Mouse (Mus musculus): ENCODE data around the gene Gm43552.
"Not testable (repeated sequence)": the region's sequence is repeated elsewhere in the genome, so short reads cannot be mapped to it uniquely, and the experiment has no call there.

Gm43552 gene

DNA sequence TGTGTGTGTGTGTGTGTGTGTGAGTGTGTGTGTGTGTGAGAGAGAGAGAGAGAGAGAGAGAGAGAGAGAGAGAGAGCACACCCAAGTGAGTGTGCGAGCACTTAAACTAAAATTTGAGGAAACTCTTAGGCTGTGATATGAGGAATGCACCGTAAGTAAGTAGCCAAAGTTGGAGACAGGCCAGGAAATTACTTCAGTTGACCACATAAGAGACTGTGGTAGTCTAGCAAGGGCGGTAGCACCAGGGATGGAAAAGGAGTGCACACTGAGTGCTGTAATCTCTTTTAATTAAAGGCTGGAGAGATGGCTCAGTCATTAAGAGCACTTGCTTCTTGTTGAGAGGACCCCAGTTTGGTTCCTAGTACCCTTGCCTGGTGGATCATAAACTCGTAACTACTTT lies 2.8 kb downstream of the Gm43552 start:
- DNase-seq: no peak

DNA sequence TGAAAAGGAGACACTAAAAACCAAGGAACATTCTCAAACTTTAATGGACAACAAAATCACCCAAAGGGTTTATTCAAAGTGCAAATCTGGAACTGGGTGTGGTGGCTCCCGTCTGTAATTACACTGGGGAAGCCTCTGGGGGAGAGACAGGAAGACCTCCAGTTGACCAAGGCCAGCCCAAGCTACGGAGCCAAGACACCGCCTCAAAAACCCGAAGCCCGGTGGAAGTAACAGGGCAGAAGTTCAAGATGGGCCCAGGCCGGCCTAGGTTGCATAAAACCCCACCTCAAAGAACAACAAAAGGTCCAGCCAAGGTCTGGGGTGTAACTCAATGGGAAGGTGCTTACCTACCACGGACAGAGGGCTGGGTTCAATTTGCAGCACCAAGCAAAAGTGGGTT lies 3.9 kb downstream of the Gm43552 start:
- DNase-seq: no peak

DNA sequence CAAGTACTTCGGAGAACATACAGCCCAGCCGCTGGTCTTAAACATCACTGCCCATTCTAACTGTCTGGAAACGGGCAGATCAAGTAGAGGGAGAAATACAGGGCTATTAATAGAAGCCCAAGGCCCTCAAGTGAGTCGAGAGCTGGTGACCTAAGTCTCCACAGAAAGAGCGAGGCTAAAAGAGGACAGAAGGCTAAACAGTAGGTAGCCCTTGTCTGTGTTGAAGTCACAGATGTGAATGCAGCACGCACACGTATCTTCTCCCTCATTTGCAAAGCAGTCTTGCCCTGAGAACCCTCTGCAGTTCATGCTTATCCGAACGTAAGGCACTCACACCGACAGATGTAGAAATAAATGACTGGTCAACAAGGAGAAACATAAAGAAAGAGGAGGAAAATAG lies 5.3 kb downstream of the Gm43552 start:
- peak in 1 of 2 experiments; percentile 25 for DNase-seq

DNA sequence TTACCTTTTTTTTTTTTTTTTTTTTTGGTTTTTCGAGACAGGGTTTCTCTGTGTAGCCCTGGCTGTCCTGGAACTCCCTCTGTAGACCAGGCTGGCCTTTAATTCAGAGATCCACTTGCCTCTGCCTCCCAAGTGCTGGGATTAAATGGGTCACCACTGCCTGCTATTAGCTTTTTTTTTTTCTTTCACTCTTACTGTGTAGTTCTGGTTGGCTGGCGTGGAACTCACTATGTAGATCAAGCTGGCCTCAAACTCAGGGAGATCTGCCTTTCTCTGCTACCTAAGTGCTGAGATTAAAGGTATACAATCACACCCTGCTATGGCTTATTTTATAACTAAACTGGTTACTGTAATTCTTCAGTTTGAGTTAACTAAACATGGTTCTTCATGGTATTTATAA lies 6.1 kb downstream of the Gm43552 start:
- no peak for DNase-seq

DNA sequence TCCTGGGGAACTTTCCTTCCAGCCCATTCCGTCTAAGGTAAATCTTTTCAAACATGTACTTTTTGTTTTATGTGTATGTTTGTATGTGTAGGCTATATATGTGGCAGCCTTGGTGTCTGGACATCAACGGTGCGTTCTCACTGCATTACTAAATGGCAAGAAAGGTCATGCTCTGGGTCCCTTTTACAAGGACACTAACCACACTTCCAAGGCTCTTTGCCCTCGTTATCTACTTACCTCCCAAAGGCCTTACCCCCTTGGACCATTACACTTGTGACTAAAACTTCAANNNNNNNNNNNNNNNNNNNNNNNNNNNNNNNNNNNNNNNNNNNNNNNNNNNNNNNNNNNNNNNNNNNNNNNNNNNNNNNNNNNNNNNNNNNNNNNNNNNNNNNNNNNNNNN lies 9.6 kb downstream of the Gm43552 start:
- DNase-seq: no peak

DNA sequence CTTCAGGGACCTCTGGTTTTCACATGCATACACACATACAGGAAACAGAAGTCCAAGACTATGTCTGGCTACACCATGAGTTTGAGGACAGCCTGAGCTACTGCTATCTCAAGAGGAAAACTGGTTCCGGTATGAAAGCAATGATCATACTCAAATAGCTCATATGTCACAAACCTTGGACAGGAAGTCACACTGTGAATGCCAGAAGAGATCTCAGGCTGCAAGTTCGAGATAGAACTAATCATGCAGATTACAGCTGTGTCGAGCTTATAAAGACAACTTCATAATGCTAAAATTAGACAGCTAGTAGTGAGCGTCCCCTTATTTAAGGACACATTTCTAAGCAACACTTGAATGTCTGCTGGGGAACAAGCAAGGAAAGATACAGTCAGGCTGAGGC lies 12.1 kb downstream of the Gm43552 start:
- DNase-seq: no peak

DNA sequence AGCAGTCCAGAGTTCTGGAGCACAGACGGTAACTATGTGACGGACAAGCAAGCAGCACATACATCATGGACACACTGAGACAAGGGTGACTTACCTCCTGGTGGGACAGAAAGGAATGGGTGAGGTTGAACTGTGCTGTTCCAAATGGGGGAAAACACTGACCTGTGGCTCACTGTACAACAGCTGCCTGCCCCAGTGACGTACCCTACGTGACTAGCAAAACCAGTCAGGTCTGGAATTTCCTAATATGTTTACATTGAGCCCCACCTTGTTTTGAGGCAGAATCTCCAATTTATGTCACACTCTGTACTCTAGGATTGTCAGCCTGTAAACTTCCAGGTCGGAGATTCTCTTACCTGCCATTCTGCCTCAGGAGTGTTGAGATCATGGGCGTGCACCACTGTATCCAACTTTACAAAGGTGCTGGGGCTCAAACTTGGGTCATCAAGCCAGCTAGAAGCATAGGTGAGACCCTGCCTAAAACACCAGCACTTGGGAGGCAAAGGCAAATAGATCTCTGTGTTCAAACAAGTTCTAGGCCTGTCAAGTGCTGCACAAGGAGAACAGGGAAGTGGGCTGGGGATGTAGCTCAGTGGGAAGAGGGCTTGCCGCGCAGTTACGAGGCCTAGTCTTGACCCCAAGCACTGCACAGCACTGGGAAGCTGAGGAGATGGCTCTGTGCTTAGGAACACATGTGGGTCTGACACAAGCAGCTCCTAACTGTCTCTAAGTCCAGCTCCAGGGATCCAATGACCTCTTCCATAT lies 12.8 kb downstream of the Gm43552 start:
- no peak for DNase-seq

DNA sequence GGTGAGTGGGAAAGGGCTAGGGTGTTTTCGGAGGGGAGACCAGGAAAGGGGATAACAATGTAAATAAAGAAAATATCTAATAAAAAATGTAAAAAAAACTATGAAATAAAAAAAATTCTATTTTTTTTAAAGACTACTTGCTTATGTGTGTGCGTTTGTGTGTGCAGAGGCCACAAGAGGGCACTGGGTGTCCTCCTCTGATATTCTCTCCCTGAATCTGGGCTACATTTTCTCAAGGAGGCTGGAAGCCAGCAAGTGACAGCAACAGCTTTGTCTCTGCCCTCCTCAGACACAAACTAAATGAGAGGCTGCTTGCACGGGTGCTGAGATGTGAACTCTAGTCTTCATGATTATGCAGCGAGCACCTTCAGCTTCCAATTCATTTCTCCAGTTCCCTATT lies 14.4 kb downstream of the Gm43552 start:
- DNase-seq: peak; percentile 35 to 41

DNA sequence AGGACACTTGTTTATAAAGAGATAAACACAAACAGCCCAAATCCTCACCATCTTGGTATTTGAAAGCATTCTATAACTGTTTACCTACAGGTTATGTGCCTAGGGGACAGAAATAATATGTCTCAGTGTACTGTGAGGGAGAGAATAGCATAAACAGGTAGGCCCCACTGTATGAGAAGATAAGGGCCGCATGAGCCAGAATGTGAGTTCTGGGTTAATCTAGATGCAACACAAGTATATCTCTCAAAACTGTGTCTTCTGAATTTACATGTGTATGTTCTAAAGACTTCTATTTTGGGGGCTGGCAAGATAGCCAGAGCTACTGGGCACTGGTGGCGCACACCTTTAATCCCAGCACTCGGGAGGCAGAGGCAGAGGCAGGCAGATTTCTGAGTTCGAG lies 15.9 kb downstream of the Gm43552 start:
- DNase-seq: not testable (repeated sequence)

DNA sequence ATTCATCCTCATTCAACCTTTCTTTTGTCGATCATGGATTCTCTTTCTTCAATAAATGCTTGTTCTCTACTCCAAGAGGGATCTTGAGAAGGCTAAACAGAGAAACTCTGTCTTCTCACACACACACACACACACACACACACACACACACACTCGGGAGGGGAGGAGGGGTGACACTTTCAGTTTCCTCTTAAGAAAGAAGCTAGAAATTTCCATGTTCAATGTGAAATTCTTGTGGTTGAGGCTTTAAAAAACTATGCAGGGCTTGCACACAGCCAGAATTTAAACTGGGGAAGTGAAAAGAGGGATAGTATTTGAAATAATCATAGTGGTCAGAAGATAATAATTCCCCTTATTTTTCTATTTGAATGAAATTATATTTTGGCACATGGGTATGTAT lies 16.8 kb downstream of the Gm43552 start:
- no peak for DNase-seq

DNA sequence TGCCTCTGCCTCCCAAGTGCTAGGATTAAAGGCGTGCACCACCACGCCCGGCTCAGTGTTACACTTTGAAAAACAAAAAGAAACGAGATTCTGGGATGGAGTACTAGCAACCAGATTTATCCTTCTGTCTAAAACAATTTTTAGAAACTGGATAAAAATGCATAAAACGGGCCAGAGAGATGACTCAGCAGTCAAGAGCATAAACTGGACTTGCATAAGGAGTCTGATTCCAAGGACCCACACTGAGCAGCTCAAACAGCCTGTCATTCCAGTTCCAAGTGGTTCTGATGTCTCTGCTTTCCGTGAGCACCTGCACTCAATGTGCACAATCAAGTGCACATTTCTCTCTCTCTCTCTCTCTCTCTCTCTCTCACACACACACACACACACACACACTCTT lies 22.9 kb downstream of the Gm43552 start:
- DNase-seq: peak in 1 of 2 experiments; percentile 46

DNA sequence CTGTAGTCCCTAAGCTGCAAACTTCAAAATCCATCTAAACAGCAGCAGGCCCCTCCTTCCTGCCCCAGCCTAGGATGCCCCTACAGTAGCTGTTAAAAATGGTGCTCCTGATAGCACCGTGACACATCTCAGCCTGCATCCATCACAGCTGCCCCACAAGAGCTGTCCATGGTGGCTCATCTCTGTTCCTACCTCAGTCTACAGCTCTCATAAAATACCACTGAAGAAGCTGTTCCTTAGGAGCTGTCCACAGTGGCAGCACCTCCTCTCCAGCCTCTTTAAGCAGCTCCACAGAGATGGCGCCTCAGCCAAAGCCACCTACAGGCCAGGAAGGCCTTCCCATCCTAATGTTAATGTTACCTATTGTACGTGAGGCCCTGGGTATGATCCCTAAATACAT lies 25.7 kb downstream of the Gm43552 start:
- no peak for DNase-seq

DNA sequence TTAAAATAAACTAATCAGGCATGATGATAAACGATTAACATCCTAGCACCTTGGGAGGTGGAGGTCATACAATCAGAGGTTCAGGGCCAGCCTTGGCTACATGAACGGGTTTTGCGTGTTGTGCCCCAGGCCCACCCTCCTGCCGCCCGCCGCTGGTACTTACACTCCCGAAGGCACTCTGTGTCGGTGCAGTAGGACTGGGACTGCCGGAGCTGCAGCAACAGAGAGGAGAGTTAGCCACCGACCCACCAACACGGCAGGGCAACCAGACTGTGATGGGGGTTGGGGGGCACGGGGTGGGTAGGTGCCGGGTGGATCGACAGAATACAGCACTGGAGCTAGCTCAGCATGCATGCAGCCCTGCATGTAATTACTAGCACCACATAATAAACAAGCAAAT lies 32.3 kb downstream of the Gm43552 start:
- DNase-seq: no peak

DNA sequence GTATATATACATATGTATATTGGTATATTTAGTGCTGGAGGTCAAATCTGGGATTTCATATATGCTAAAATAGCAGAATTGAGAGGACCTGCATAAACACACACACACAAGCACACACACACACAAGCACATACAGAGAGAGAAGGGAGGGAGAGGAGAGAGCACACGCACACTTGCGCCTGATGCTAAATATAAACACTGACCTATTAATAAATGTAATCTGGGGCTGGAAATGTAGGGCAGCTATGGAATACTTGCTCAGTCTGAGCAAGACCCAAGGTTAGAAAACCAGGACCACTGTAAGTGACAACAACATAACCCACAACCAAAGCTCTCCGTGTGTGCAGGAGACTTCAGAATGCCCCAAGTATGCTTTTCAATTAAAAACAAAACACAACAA lies 33.2 kb downstream of the Gm43552 start:
- no peak for DNase-seq

DNA sequence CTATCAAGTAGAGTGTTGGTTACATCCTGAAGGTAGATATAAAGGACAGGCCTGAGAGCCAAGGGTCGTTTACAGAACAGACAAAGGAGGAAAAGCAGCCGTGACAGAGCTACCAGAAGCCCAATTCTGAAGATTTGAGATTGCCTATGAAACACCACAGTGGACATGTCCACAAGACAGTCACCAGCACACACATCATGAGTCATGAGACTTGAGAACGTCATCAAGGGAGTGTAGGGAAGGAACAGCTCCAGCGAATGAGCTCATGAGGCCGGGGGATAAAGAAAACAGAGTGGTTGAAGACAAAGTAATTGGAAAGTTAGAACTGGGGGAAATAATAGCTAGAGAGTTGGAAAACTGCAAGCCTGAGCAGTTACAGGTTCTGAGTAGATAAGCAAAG lies 34.8 kb downstream of the Gm43552 start:
- DNase-seq: no peak

DNA sequence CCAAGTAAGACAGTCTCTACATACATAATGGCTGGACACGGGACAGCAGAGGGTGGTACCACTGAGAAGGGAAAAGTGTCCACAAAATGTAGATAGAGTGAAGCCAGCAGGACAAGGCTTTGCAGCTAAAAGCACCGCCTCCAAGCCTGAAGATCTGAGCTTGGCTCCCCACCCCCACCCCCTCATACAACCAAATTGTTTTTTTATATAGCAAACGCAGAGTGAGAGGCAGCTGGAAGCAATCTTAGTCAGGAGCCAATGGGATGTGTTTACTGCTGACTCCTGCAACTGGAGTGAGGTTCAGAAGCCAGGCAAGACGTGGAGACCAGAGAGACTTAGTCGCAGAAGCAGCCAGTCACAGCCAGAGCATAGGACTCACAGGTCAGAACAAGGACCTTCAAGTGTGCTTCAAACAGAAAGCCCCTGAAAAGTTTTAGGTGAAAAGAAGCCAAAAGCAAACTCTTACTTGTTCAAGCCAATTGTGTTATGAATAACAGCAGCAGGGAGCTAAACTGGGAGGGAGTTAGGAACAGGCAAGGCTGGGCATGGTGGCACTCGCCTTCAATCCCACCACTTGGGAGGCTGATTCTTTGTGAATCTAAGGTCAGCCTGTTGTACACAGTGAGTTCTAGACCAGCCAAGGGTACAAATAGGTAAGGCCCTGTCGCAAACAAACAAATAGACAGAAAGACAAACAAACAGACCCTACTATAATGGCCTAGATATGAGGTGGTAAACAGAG lies 35.4 kb downstream of the Gm43552 start:
- no peak for DNase-seq

DNA sequence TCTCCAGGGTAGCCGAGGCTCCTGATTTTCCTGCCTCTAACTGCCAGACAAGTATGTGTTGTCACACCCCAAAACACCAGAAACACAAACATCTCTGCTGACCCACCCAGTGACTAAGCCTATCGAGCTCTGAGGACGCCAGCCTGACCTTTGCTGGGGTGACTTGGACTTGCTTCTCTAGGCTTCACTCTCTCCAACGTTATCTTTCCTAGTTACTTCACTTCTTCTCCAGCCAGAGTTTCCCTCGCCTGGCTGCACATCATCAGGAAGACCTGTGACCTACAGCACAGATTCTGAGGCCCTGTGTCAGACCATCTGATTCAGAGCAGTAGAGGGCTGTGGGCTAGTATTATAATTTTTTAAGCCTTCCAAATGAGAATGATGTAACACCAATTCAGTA lies 37.9 kb downstream of the Gm43552 start:
- no peak for DNase-seq

DNA sequence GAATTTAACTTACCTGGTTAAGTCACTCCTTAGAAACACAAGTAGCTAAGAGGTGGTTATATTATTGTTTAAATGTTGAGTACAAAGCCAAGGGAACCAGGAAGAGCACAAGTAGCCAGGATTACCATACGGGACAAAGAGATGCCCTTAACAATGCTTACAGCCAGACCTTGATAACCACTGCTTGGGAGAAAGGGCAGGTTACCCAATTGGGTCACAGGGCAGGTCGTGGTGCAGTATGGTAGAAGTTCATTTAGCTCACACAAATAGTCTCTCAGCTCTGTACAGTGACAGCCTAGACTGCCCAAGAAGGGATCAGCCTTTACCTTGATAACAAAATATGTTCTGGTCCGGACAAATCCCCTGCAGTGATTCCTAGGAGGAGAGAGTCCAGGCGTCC lies 43.7 kb downstream of the Gm43552 start:
- DNase-seq: no peak

DNA sequence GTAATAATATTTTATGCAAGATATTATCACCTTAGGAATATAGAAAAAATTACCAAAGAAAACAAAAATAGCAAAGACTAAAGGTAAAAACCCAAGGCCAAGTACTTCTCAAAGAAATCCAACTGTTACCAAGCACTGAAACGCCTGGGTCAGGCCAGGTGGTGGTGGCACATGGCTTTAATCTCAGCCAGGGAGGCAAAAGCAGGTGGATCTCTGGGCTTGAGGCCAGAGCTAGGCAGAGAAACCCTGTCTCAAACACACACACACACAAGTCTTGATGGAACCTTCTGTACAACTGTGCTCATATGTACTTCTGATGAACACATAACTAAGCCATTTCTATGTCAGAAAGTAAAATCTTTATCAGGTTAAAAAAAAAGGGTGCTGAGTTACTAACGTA lies 44.8 kb downstream of the Gm43552 start:
- peak; percentile 84 to 86 for DNase-seq

DNA sequence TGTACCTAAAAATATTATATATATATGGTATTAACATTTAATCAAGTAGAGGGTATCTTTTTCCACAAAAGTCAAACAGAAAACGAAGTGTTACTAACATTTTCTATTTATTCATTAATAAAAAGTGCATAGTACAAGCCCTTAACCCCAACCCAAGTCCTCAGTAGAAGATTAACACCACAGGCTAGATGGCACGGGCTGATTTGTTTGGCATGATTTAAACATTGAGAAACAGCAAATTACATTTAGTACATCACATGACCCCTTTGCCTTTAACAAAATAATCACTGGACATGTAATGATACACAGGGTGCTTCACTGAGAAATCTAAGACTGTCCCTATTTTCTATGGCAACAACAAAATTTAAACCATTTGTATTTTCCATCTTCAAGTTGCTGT lies 45.9 kb downstream of the Gm43552 start:
- no peak for DNase-seq

DNA sequence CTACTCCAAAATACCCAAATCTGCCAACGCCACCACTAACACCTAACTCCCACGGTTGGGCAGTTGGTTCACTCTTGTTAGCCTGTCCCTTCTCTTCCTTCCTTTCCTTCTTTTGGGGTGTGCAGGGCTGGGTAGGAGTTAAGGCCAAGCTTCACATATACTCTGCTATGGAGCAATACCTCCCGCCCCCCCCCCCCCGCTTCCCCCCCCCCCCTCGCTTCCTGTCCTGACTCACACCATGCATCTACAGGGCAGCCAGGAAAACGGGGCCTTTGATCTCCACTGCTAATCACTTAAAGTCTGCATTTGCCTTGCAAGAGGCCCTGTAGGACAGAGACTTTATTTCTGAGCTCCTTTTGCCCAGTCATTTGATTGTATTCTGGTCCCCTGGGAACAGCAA lies 47.7 kb downstream of the Gm43552 start:
- DNase-seq: no peak

DNA sequence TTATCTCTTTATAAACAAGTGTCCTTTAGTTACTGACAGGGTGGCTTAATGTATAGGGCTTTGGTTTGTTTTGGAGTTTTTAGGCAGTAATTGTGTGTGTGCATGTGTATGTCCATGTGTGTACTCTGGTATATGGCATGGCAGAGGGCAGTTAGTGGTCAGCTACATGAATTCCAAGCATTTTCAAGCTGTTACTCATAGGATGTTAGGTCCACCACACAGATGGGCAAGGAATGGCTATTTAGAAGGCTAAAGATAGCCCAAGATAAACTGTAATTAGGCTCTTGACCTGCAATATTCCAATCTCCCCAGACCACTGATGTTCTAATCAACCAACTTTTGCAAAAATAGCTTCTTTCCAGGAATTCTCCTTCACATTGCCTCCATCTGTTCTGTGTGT lies 54.6 kb downstream of the Gm43552 start:
- no peak for DNase-seq

DNA sequence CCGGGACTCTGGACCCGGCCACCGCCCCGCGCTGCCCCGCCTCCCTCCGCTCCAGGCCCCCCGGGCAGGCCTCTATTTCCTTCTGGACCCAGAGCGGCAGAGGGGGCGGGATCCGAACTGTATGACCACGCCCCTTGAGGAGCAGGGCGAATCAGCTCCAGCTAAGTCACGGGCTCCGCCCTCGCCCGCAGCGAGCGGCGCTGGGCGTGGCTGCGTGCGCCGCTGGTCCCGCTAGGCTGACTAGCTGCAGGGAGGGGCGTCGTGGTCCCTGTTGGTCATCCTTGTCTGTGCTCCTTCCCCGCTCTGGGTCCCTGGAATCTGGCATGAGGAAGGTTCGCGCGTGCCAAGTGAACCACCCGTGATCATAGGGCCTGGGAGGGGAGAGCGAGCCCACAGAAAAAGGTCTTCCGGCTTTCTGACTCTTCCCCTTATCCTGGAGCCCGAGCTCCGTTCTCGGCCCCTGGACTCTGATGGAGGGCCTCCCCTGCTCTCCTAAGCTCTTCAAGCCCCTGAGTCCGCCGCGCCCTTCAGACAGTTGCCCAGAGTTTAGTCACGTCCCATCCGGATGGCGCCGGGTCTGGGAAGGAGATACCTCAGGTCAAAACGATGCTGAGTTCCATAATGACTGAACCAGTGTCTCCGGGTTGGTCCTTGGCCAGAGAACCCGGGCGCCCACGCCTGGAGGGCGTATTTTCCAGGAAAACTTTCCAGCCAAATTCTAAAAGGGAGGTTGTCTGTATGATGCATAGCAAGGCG lies 56.6 kb downstream of the Gm43552 start, which contains the start of gene Ugdh:
TSS of gene Ugdh (minus strand) at position 144 of the 756 bp plus-strand sequence.
- DNase-seq: peak; percentile 92 to 95

DNA sequence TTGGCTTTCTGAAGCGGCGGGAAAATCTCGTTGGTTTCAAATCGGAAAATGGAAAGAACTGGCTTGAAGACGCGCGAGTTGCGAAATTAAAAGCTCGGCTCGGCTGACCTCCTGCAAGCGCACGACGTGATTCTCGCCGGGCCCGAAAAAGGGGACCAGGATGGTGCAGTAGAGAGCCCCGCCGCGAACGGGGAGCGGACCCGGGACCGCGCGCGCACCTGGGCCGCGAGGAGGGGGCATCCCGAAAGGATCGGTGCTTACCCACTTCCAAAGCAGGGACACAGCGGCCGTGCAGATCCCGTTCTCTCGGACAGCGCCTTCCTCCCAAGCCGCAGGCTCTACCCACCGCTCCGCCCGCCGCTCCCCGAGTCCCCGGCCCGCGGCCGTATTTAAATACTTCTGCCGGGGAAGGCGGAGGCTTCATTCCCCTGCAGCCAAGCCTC lies 57.2 kb downstream of the Gm43552 start:
- DNase-seq: no peak
